Mouse (Mus musculus) cortical plate, adult 2 months (tissue): ENCODE data around the gene Zmiz1.

Source experiments
- CTCF ChIP-seq: fragments of 200-500 bp; IDR thresholded peaks from 2 replicates; pipeline ENCODE4 v1.5.1; 2011; ENCODE audit warnings: mild to moderate bottlenecking, control low read depth, low read length; ENCODE audit not compliant: insufficient read depth; ENCODE audit errors: extremely low read depth
- POLR2A ChIP-seq: fragments of 200-500 bp; IDR thresholded peaks from 2 replicates; pipeline ENCODE4 v1.6.1; 2011; ENCODE audit warnings: mild to moderate bottlenecking, low read length, control low read depth; ENCODE audit not compliant: insufficient read depth; ENCODE audit errors: extremely low read depth

GRCm38 (mm10) chr14:25476453-25476852, 17.5 kb downstream of the Zmiz1 start:
- no peak for TF ChIP-seq CTCF
- no peak for TF ChIP-seq POLR2A
